Mouse (Mus musculus) liver, embryonic 15.5 days (tissue): ENCODE data around the gene Sh3yl1. TPM values are rescaled to one million over a fixed set of nuclear protein-coding genes. Genes with fewer than 3 reads are reported as not detected.

Experiments used
- ATAC-seq: fragments of 200-750 bp; cut with Nextera tagmentation; 2 replicates; pipeline ENCODE4 v1.8.0; 2017; ENCODE audit warnings: moderate number of reproducible peaks, mild to moderate bottlenecking, moderate library complexity; ENCODE audit not compliant: insufficient read depth
- H3K27ac ChIP-seq: fragments of 300-500 bp; sonication (generic); replicated peaks from 2 replicates; pipeline ENCODE4 v1.5.1; 2015; ENCODE audit warnings: mild to moderate bottlenecking, inconsistent platforms
- H3K27me3 ChIP-seq: fragments of 300-500 bp; sonication (generic); 2 replicates; pipeline ENCODE4 v1.6.1; 2015; ENCODE audit warnings: mild to moderate bottlenecking, inconsistent platforms
- H3K36me3 ChIP-seq: fragments of 300-500 bp; sonication (generic); replicated peaks from 2 replicates; pipeline ENCODE4 v1.6.1; 2015; ENCODE audit warnings: moderate library complexity, mild to moderate bottlenecking, inconsistent platforms
- H3K4me1 ChIP-seq: fragments of 300-500 bp; sonication (generic); replicated peaks from 2 replicates; pipeline ENCODE4 v1.6.1; 2015; ENCODE audit warnings: inconsistent platforms
- H3K4me2 ChIP-seq: fragments of 300-500 bp; sonication (generic); 2 replicates; pipeline ENCODE4 v1.6.1; 2015; ENCODE audit warnings: moderate library complexity, mild to moderate bottlenecking, inconsistent platforms
- H3K4me3 ChIP-seq: fragments of 300-500 bp; sonication (generic); replicated peaks from 2 replicates; pipeline ENCODE4 v1.5.1; 2015; ENCODE audit warnings: mild to moderate bottlenecking, inconsistent platforms
- H3K9ac ChIP-seq: fragments of 300-500 bp; sonication (generic); 2 replicates; pipeline ENCODE4 v1.6.1; 2015; ENCODE audit warnings: moderate library complexity, mild to moderate bottlenecking, inconsistent platforms
- H3K9me3 ChIP-seq: fragments of 300-500 bp; sonication (generic); replicated peaks from 2 replicates; pipeline ENCODE4 v1.6.1; 2016; ENCODE audit warnings: inconsistent platforms
- WGBS: fragments of 180-500 bp; shearing (Covaris S2); methylation state at CpG from one replicate; pipeline ENCODE4 v1.1.7; 2015; ENCODE audit warnings: mixed read lengths; ENCODE audit not compliant: insufficient replicate concordance; 5-methylcytosine and 5-hydroxymethylcytosine counted together
- polyA plus RNA-seq: library from polyadenylated mRNA; unstranded; fragments of >200 nt; fragmentation: Nextera tagmentation; extraction: Ambion mirVana; gene quantifications from 2 replicates; pipeline ENCODE4 v1.2.1, GENCODE M21; 2015

The Sh3yl1 gene
- polyA plus RNA-seq, 1 experiment from 2014 or later, result 40.8 TPM

DNA sequence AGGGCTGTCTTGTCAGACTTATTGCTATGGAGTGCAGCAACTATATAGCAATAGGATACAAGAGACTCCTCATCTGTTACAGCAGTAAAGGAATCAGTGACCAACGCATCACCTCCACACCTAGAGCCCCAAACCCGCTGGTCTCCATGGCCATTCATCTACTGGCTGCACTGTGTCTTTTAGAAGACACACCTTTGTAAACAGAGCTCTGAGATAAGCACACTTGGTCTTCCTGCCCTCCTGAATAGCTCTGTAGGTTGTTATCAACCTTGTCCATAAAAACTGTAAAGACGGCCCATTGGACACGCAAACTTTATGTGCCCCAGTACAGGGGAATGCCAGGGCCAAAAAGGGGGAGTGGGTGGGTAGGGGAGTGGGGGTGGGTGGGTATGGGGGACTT lies 14.4 kb upstream of the Sh3yl1 start:
- Histone ChIP-seq H3K4me2 (peak overlapping the region; percentile 21; the same call in 1 of the 2 replicates), H3K27me3 (no peaks in the 10 kb centered on the region), H3K9me3 (no peaks in the 10 kb centered on the region), H3K9ac (no peak overlapping the region), H3K27ac (peak overlapping the region; percentile 78), H3K4me1 (peaks cover 46% of the 10 kb centered on the region), H3K4me3 (no peak overlapping the region), H3K36me3 (peaks cover 78% of the 10 kb centered on the region)
- WGBS, result 26% methylated on average over 4 of the region's 4 CpGs
- ATAC-seq, result peak; percentile 95

- ATAC-seq, result peak; percentile 80
- peak overlapping the region; percentile 81 for H3K4me3 ChIP-seq
- peaks cover 62% of the 10 kb centered on the region for H3K4me1 ChIP-seq
- peak overlapping the region; percentile 83 for H3K4me2 ChIP-seq
- peaks cover 35% of the 10 kb centered on the region for H3K36me3 ChIP-seq
- no peaks in the 10 kb centered on the region for H3K9me3 ChIP-seq
- H3K9ac ChIP-seq, result peak overlapping the region; percentile 97
- 23% methylated on average over 1 of the region's 1 CpGs for whole genome bisulfite sequencing
- no peaks in the 10 kb centered on the region for H3K27me3 ChIP-seq
- H3K27ac ChIP-seq, result peak overlapping the region; percentile 98
Observed at GRCm38 (mm10) chr12:30908658-30909057, 2.8 kb upstream of the Sh3yl1 start.

GRCm38 (mm10) chr12:30909881-30910280 lies 1.6 kb upstream of the Sh3yl1 start:
- H3K36me3 ChIP-seq, result peaks cover 28% of the 10 kb centered on the region
- H3K4me3 ChIP-seq, result peak overlapping the region; percentile 81
- peak overlapping the region; percentile 83 for H3K4me2 ChIP-seq
- H3K9ac ChIP-seq, result peak overlapping the region; percentile 97
- peak; percentile 59 for ATAC-seq
- peaks cover 61% of the 10 kb centered on the region for H3K4me1 ChIP-seq
- 17% methylated on average over 2 of the region's 2 CpGs for WGBS
- no peaks in the 10 kb centered on the region for H3K9me3 ChIP-seq
- H3K27ac ChIP-seq, result peak overlapping the region; percentile 98
- no peaks in the 10 kb centered on the region for H3K27me3 ChIP-seq

DNA sequence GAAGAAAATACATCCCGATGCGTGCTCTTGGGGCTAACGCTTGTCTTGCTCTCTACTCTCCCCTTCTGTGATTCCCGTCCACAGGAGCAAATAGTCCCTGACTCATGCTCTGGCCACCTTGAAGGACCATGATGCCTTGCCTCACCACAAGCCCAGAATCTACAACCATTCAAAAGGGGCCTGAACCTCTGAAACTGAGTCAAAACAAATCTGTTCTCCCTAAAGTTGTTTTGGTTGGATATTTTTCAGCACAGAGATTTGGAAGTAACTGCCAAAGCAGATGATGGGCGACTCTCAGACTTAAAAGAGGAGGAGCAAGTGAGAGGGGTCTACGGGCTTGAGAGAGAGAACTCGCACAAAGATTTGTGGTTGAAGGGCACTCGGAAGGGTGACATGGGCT lies 608 bp upstream of the Sh3yl1 start:
- Histone ChIP-seq H3K4me1 (peaks cover 53% of the 10 kb centered on the region), H3K4me2 (peak overlapping the region; percentile 83), H3K9me3 (no peaks in the 10 kb centered on the region), H3K9ac (peak overlapping the region; percentile 97), H3K27ac (peak overlapping the region; percentile 98), H3K27me3 (no peaks in the 10 kb centered on the region), H3K4me3 (peak overlapping the region; percentile 81), H3K36me3 (peaks cover 23% of the 10 kb centered on the region; the same call in 1 of the 2 replicates)
- ATAC-seq, result no peak
- WGBS, result 5% methylated on average over 8 of the region's 8 CpGs

DNA sequence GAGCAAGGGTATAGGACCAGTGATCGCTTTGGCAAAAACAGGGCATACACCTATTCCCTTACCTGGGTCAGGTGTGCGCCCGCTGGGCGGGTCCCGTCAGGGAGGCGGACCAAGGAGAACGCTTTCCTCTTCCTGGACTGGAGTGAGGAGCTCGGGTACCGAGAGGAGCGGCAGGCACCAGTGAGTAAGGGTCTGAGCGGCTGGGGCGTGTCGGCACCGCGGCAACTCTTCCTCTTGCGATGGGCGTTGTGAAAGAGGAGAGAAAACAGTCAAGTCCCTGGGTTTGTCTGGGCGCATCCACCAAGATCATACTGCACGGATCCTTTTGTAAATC lies 547 bp downstream of the Sh3yl1 start:
- ATAC-seq, result peak; percentile 30
- H3K27ac ChIP-seq, result peak overlapping the region; percentile 98
- peak overlapping the region; percentile 73 for H3K4me2 ChIP-seq
- peaks cover 12% of the 10 kb centered on the region; the same call in 1 of the 2 replicates for H3K36me3 ChIP-seq
- WGBS, result 0% methylated on average over 19 of the region's 19 CpGs
- no peaks in the 10 kb centered on the region for H3K9me3 ChIP-seq
- H3K4me3 ChIP-seq, result peak overlapping the region; percentile 81
- H3K9ac ChIP-seq, result peak overlapping the region; percentile 97
- peaks cover 41% of the 10 kb centered on the region for H3K4me1 ChIP-seq
- no peaks in the 10 kb centered on the region for H3K27me3 ChIP-seq

DNA sequence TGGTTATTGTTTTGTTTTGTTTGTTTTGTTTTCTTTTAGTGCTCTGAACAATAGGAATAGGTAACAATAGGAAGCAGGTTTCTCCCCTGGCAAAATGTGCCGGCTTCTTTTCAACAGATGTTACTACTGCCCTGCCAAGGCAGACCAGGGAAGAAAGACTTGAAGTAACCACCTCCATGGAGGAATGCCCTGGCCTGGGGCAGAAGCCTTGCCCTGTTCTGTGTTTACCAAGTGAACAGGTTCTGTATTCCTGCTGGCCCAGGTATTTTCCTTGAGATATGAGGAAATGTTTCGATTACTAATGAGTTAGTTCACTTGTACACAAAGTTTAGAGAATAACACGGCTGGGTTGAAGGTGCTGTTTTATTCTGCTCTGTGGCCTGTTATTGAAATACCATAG lies 1.4 kb downstream of the Sh3yl1 start:
- Histone ChIP-seq H3K9ac (peak overlapping the region; percentile 97), H3K27ac (peak overlapping the region; percentile 98), H3K36me3 (0 out of 2 replicates have a peak, but pooled peaks cover 7% of the 10 kb centered on the region), H3K4me2 (peak overlapping the region; percentile 73), H3K4me3 (peak overlapping the region; percentile 81), H3K4me1 (peaks cover 33% of the 10 kb centered on the region), H3K27me3 (no peaks in the 10 kb centered on the region), H3K9me3 (no peaks in the 10 kb centered on the region)
- WGBS, result 60% methylated on average over 3 of the region's 3 CpGs
- ATAC-seq, result no peak

GRCm38 (mm10) chr12:30922401-30922800 lies 10.9 kb downstream of the Sh3yl1 start:
- H3K9me3 ChIP-seq, result no peaks in the 10 kb centered on the region
- no peaks in the 10 kb centered on the region for H3K4me1 ChIP-seq
- H3K27me3 ChIP-seq, result no peaks in the 10 kb centered on the region
- H3K27ac ChIP-seq, result no peak overlapping the region
- WGBS, result 72% methylated on average over 3 of the region's 3 CpGs
- peaks cover 42% of the 10 kb centered on the region for H3K36me3 ChIP-seq
- no peak overlapping the region for H3K4me2 ChIP-seq
- no peak overlapping the region for H3K4me3 ChIP-seq
- peak; percentile 57 for ATAC-seq
- H3K9ac ChIP-seq, result no peak overlapping the region

- no peak overlapping the region for H3K4me3 ChIP-seq
- H3K27ac ChIP-seq, result no peak overlapping the region
- H3K36me3 ChIP-seq, result peaks cover 59% of the 10 kb centered on the region
- H3K4me1 ChIP-seq, result no peaks in the 10 kb centered on the region; the same call in 1 of the 2 replicates
- H3K27me3 ChIP-seq, result no peaks in the 10 kb centered on the region
- ATAC-seq, result peak; percentile 51
- H3K9ac ChIP-seq, result no peak overlapping the region
- no peaks in the 10 kb centered on the region for H3K9me3 ChIP-seq
- no peak overlapping the region for H3K4me2 ChIP-seq
- 79% methylated on average over 6 of the region's 6 CpGs for WGBS
Observed at GRCm38 (mm10) chr12:30928182-30928581, 16.7 kb downstream of the Sh3yl1 start.

DNA sequence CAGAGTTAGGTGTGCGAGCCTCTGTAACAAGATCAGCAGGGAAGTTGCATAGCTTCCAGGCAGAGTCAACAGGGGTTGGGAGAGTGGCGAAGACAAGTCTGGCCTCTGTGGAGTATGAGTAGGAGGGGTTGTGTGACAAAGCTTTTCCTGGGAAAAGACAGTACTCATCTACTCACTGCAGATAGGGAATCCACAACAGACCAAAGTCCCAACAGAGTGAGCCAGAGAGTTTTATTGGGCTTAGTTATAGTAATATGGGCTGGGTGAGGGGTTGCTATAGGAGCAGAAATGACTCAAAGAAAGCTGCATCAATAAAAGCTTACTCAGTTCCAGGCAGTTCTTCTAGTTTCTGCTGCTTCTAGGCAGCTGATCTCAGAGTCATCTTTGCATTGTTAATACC lies 21.8 kb downstream of the Sh3yl1 start:
- Histone ChIP-seq H3K4me2 (no peak overlapping the region), H3K9me3 (no peaks in the 10 kb centered on the region), H3K4me1 (no peaks in the 10 kb centered on the region), H3K27ac (no peak overlapping the region), H3K9ac (no peak overlapping the region), H3K4me3 (no peak overlapping the region), H3K27me3 (no peaks in the 10 kb centered on the region), H3K36me3 (peaks cover 25% of the 10 kb centered on the region)
- no peak for ATAC-seq
- 78% methylated on average over 2 of the region's 2 CpGs for WGBS

DNA sequence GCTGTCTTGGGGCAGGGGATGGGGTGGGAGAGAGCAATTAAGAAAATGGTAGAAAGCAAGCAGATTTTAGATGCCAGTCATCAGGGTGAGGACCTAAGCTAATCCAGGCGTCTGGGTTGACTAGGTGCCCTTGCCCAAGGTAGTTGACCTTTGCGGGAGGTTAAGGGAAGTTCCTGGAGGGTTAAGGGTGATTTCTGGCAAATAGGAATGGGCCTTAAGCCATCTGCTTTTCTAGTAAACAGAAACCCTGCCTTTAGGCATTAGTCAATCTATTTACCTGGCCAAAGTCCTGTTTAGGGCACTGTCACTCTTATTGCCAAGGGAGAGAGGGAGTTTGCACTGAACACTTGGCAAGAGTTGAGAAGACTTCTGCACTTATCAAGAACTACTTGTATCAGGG lies 25.4 kb downstream of the Sh3yl1 start:
- no peaks in the 10 kb centered on the region for H3K27me3 ChIP-seq
- ATAC-seq, result peak; percentile 60
- no peak overlapping the region for H3K4me2 ChIP-seq
- 78% methylated on average over 2 of the region's 2 CpGs for WGBS
- peaks cover 42% of the 10 kb centered on the region for H3K36me3 ChIP-seq
- H3K4me1 ChIP-seq, result no peaks in the 10 kb centered on the region
- H3K4me3 ChIP-seq, result no peak overlapping the region
- no peak overlapping the region for H3K27ac ChIP-seq
- H3K9me3 ChIP-seq, result no peaks in the 10 kb centered on the region
- H3K9ac ChIP-seq, result no peak overlapping the region

GRCm38 (mm10) chr12:30943057-30943986 lies 31.9 kb downstream of the Sh3yl1 start:
- Histone ChIP-seq H3K27ac (peak overlapping the region; percentile 35; the same call in 1 of the 2 replicates), H3K36me3 (peaks cover 67% of the 10 kb centered on the region)
- 77% methylated on average over 14 of the region's 14 CpGs for WGBS

More at GRCm38 (mm10) chr12:30943057-30943986, 31.9 kb downstream of the Sh3yl1 start:
- H3K4me1 ChIP-seq, result no peaks in the 10 kb centered on the region
- peak; percentile 85 for ATAC-seq
- H3K4me2 ChIP-seq, result no peak overlapping the region
- H3K9me3 ChIP-seq, result no peaks in the 10 kb centered on the region
- no peak overlapping the region for H3K9ac ChIP-seq
- no peak overlapping the region for H3K4me3 ChIP-seq
- H3K27me3 ChIP-seq, result no peaks in the 10 kb centered on the region
